Mouse (Mus musculus): Measurements from ENCODE around the gene Gm14632.
"Not testable (repeated sequence)": the region's sequence is repeated elsewhere in the genome, so short reads cannot be mapped to it uniquely, and the experiment has no call there.

Gene Gm14632

GRCm38 (mm10) chrX:30329472-30329871, at the start of gene Gm14632:
Gene Gm14632, plus strand, starts transcription at chrX:30329772.
- in situ Hi-C loops (cut with MboI; ENCODE audit: low sequenced_read_pairs): not testable (repeated sequence)
